Mouse (Mus musculus) inflammation-experienced regulatory T-cells, adult 6 months (primary cell): ENCODE data around the gene 1700020D05Rik. TPM values are rescaled to one million over a fixed set of nuclear protein-coding genes. Genes with fewer than 3 reads are reported as not detected.
A peak's percentile ranks its signal among the peaks of the same experiment; 100 is the strongest.

Experiments
- ATAC-seq: one replicate; pipeline ENCODE4 v1.8.0; 2017
- polyA plus RNA-seq, 3 experiments: library from polyadenylated mRNA; unstranded; fragments of 100-300 nt; shearing (Covaris generic); gene quantifications; one replicate each; pipeline ENCODE4 v1.2.1; 2017

1700020D05Rik gene
- polyA plus RNA-seq, result under 1 TPM; 0.44 to 0.82 (median 0.70) TPM

GRCm38 (mm10) chr19:5503687-5504086 is at the start of gene 1700020D05Rik:
1700020D05Rik (minus strand) TSS chr19:5503787.
- no peak for ATAC-seq

GRCm38 (mm10) chr19:5547471-5548056 is 44.0 kb upstream of the 1700020D05Rik start:
- no peak for ATAC-seq

- no peak for ATAC-seq
Measured at GRCm38 (mm10) chr19:5544031-5544430, 40.4 kb upstream of the 1700020D05Rik start.

- ATAC-seq, result no peak
Measured at GRCm38 (mm10) chr19:5543362-5543761, 39.8 kb upstream of the 1700020D05Rik start.

GRCm38 (mm10) chr19:5538786-5539185 is 35.2 kb upstream of the 1700020D05Rik start:
- no peak for ATAC-seq

- ATAC-seq, result peak; percentile 97
Measured at GRCm38 (mm10) chr19:5532520-5532919, 28.9 kb upstream of the 1700020D05Rik start.

- no peak for ATAC-seq
Measured at GRCm38 (mm10) chr19:5530138-5530524, 26.5 kb upstream of the 1700020D05Rik start.

GRCm38 (mm10) chr19:5529325-5530137 is 25.9 kb upstream of the 1700020D05Rik start:
- ATAC-seq, result peak; percentile 64

- no peak for ATAC-seq
Measured at GRCm38 (mm10) chr19:5525204-5525603, 21.6 kb upstream of the 1700020D05Rik start.

GRCm38 (mm10) chr19:5518721-5519120 is 15.1 kb upstream of the 1700020D05Rik start:
- no peak for ATAC-seq

- no peak for ATAC-seq
Measured at GRCm38 (mm10) chr19:5516906-5517505, 13.4 kb upstream of the 1700020D05Rik start.

GRCm38 (mm10) chr19:5515840-5516777 is 12.5 kb upstream of the 1700020D05Rik start:
- no peak for ATAC-seq

- no peak for ATAC-seq
Measured at GRCm38 (mm10) chr19:5513005-5513349, 9.4 kb upstream of the 1700020D05Rik start.

GRCm38 (mm10) chr19:5512091-5513004 is 8.8 kb upstream of the 1700020D05Rik start:
- no peak for ATAC-seq

GRCm38 (mm10) chr19:5511074-5511632 is 7.6 kb upstream of the 1700020D05Rik start:
- no peak for ATAC-seq

- peak; percentile 99 for ATAC-seq
Measured at GRCm38 (mm10) chr19:5510031-5511026, 6.7 kb upstream of the 1700020D05Rik start, which contains the start of gene Snx32. Snx32 (minus strand) TSS chr19:5510538.

GRCm38 (mm10) chr19:5500330-5500875 is 3.2 kb downstream of the 1700020D05Rik start:
- ATAC-seq, result no peak

- ATAC-seq, result no peak
Measured at GRCm38 (mm10) chr19:5496052-5496370, 7.6 kb downstream of the 1700020D05Rik start.

GRCm38 (mm10) chr19:5495353-5496051 is 8.1 kb downstream of the 1700020D05Rik start:
- no peak for ATAC-seq
